Mouse (Mus musculus) liver, adult 2 months (tissue): ENCODE measurements around the gene Gucy2d.

ENCODE experiments used
- CTCF ChIP-seq: fragments of 200-500 bp; IDR thresholded peaks from 2 replicates; pipeline ENCODE4 v1.5.1; 2011; ENCODE audit warnings: low read depth, low read length, control low read depth
- POLR2A ChIP-seq: fragments of 200-500 bp; IDR thresholded peaks from 2 replicates; pipeline ENCODE4 v1.6.1; 2011; ENCODE audit warnings: low read length, control low read depth; ENCODE audit not compliant: insufficient read depth; ENCODE audit errors: extremely low read depth

DNA sequence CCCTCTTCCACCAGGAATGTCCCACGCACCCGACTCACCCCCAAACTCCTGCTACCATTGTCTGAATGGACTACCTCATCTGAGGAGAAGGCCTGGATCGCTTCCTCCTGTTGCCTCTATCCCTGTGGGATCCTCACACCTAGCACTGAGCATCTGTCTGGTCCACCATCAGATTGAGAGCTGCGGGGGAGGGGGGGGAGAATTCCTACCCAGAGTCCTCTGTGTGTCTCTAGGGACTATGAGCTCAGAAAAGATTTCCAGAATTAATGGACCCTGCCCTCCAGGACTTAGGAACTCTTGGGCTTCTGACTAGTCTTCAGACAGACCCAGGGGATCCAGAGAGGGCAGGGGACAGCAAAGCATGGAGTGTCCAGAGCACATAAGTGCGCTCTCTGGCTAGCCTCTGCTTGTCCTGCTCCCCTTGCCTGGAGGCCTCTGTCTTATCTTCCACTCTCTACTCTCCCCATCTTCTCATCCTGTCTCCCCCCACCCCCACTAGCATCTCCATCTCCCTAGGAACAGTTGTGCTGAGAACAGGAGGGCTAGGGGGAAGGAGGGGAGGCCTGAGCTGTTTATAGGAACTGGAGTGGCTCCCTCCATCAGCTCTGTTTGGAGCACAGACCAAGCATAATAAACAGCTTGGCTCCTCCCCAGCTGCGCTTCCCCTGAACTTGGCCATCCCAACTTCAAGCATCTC, 63.9 kb downstream of the Gucy2d start:
- TF ChIP-seq CTCF (no peak), POLR2A (no peak)
